Mouse (Mus musculus): ENCODE measurements around the gene Ces2a.

Gene Ces2a

DNA sequence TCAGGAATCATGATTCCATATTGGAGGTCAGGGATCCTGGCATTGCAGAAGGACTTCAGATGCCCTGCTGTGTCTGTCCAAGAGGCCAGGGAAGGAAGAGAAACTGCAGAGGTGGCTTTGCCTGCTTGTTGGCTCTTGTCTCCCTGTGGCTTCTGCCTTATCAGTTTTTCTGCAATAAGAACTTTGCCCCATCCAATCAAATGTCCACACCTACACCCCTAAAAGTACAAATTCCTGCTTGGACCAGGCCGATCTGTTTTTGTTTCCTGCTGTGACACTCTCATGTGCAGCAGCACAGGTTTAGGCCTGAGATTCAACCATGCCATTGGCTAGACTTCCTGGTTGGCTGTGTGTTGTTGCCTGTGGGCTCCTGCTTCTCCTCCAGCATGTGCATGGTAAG lies at the start of gene Ces2a:
TSS of gene Ces2a (plus strand) at position 251 of the 400 bp plus-strand sequence.
- CTCF ChIA-PET = no interaction called here

GRCm38 (mm10) chr8:104688433-104688832 lies 45.4 kb upstream of the Ces2a start:
- CTCF ChIA-PET = interaction anchor here (0.5 kb wide), 1 partner anchor 19 kb away, joined by 4 read pairs; no protein-coding TSS in a partner anchor

- CTCF ChIA-PET = no interaction called here
Measured at GRCm38 (mm10) chr8:104698556-104698955, 35.2 kb upstream of the Ces2a start.

DNA sequence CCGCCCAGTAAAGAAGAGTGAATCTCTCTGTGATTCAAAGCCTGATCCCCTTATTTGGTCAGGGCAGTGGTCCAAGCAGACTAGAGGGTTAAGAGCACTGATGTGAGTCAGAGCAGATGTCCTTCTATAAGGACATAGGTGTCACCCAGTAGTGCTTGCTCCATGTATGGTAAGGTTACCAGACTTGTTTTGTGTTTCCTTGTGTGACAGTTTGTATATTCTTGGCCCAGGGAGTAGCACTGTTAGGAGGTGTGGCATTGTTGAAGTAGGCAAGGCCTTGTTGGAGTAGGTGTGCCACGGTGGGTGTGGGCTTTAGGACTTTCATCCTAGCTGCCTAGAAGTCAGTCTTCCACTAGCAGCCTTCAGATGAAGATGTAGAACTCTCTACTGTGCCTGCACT lies 31.9 kb upstream of the Ces2a start:
- CTCF ChIA-PET = no interaction called here

GRCm38 (mm10) chr8:104721166-104721565 lies 12.6 kb upstream of the Ces2a start:
- CTCF ChIA-PET = no interaction called here

- CTCF ChIA-PET = no interaction called here
Measured at GRCm38 (mm10) chr8:104731451-104731850, 2.4 kb upstream of the Ces2a start.

GRCm38 (mm10) chr8:104731969-104732368 lies 1.8 kb upstream of the Ces2a start:
- CTCF ChIA-PET = no interaction called here

GRCm38 (mm10) chr8:104742039-104742438 lies 8.2 kb downstream of the Ces2a start:
- CTCF ChIA-PET = no interaction called here

- CTCF ChIA-PET = no interaction called here
Measured at GRCm38 (mm10) chr8:104743410-104743809, 9.6 kb downstream of the Ces2a start.

DNA sequence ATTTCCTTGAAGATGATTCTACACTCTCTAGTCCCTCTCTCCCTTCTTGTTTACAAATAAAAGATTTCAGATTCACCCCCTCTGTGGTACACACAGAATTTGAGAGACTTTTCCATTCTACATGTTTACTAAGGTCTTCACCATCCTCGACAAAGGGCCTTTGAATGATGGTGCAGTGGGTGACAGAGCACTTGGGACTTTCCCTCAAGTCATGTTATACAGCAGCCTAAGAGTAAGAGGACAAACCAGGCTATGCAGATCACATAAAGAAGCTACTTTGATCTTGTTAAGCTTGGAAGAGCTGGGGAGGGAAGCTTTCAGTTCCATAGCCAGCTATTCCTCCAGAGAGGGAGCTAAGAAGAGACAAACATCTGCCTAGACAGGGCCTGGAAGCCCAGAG lies 19.0 kb downstream of the Ces2a start:
- CTCF ChIA-PET = no interaction called here

DNA sequence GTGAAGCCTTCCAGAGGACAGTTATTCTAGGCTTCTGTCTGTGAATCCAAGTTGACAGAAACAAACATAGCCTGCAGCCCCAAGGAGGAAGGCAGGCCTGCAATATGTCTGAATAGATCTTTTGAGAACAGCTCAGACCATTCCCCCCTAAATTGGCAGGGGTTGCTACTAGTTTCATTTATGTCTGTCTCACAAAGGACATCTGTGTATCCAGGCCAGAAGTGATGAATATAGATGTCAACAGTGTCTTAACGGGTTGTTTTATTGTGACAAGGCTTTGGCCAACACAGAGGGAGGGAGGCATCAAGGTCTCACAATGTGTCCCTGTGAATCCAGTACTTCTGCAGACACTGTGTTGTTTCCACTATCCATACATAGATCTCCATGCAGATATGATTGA lies 23.8 kb downstream of the Ces2a start:
- CTCF ChIA-PET = no interaction called here

GRCm38 (mm10) chr8:104758209-104758608 lies 24.4 kb downstream of the Ces2a start:
- CTCF ChIA-PET = no interaction called here

GRCm38 (mm10) chr8:104761126-104761525 lies 27.3 kb downstream of the Ces2a start:
- CTCF ChIA-PET = no interaction called here

- CTCF ChIA-PET = no interaction called here
Measured at GRCm38 (mm10) chr8:104766485-104766884, 32.7 kb downstream of the Ces2a start.

DNA sequence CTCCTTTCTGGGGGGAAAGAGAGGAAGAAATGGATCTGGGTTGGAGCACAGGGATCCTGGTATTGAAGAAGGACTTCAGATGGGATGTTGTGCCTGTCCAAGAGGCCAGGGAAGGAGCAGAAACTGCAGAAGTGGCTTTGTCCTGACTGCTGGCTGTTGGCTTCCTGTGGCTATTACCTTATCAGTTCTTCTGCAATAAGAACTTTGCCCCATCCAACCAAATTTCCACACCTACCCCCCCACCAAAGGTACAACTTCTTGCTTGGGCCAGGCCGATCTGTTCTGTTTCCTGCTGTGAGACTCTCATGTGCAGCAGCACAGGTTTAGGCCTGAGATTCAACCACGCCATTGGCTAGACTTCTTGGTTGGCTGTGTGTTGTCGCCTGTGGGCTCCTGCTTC lies 36.6 kb downstream of the Ces2a start:
- CTCF ChIA-PET = no interaction called here

DNA sequence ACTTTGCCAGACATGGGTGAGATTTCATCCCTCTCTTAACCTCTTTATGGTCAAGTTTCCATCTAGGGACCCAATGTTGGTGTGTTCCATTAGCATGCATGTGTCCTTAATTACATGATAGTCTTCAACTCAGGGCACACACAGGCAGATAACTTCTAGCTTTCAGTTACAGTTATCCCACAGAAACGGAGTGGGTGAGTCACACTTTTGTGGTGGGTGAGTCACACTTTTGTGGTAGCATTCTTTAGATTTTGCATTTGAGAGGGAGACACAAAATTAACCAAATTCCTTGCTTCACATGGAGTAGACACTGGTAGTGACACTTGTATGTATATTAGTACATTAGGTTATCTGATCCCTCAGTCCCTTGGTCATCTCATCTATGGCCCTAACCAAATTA lies 53.2 kb downstream of the Ces2a start:
- CTCF ChIA-PET = no interaction called here

GRCm38 (mm10) chr8:104788929-104789328 lies 55.1 kb downstream of the Ces2a start:
- CTCF ChIA-PET = no interaction called here

GRCm38 (mm10) chr8:104789886-104790680 lies 56.3 kb downstream of the Ces2a start:
- CTCF ChIA-PET = no interaction called here
